Mouse (Mus musculus) hindbrain, embryonic 12.5 days (tissue): ENCODE data around the gene Traf3ip2. TPM values are rescaled to one million over a fixed set of nuclear protein-coding genes. Genes with fewer than 3 reads are reported as not detected.
A peak's percentile ranks its signal among the peaks of the same experiment; 100 is the strongest.

Source experiments
- ATAC-seq: fragments of 200-750 bp; cut with Nextera tagmentation; 2 replicates; pipeline ENCODE4 v1.8.0; 2017; ENCODE audit warnings: moderate TSS enrichment; ENCODE audit not compliant: low FRiP score
- H3K27ac ChIP-seq: fragments of 300-500 bp; sonication (generic); 2 replicates; pipeline ENCODE4 v1.5.1; 2016; ENCODE audit warnings: mild to moderate bottlenecking
- H3K27me3 ChIP-seq: fragments of 300-500 bp; sonication (generic); 2 replicates; pipeline ENCODE4 v1.6.1; 2016; ENCODE audit warnings: mild to moderate bottlenecking
- H3K36me3 ChIP-seq: fragments of 300-500 bp; sonication (generic); 2 replicates; pipeline ENCODE4 v1.6.1; 2016; ENCODE audit warnings: mild to moderate bottlenecking
- H3K4me1 ChIP-seq: fragments of 300-500 bp; sonication (generic); 2 replicates; pipeline ENCODE4 v1.6.1; 2016
- H3K4me2 ChIP-seq: fragments of 300-500 bp; sonication (generic); replicated peaks from 2 replicates; pipeline ENCODE4 v1.6.1; 2016; ENCODE audit warnings: mild to moderate bottlenecking
- H3K4me3 ChIP-seq: fragments of 300-500 bp; sonication (generic); 2 replicates; pipeline ENCODE4 v1.5.1; 2016; ENCODE audit warnings: mild to moderate bottlenecking
- H3K9ac ChIP-seq: fragments of 300-500 bp; sonication (generic); 2 replicates; pipeline ENCODE4 v1.6.1; 2016; ENCODE audit warnings: mild to moderate bottlenecking, moderate library complexity
- H3K9me3 ChIP-seq: fragments of 300-500 bp; sonication (generic); replicated peaks from 2 replicates; pipeline ENCODE4 v1.6.1; 2016; ENCODE audit warnings: mild to moderate bottlenecking
- WGBS: fragments of 180-500 bp; shearing (Covaris S2); methylation state at CpG from one replicate; pipeline ENCODE4 v1.1.7; 2016; 5-methylcytosine and 5-hydroxymethylcytosine counted together
- polyA plus RNA-seq: library from polyadenylated mRNA; unstranded; fragments of >200 nt; fragmentation: Nextera tagmentation; extraction: Ambion mirVana; gene quantifications from 2 replicates; pipeline ENCODE4 v1.2.1, GENCODE M21; 2016

The Traf3ip2 gene
- polyA plus RNA-seq, 1 experiment from 2014 or later, result 5.8 TPM

DNA sequence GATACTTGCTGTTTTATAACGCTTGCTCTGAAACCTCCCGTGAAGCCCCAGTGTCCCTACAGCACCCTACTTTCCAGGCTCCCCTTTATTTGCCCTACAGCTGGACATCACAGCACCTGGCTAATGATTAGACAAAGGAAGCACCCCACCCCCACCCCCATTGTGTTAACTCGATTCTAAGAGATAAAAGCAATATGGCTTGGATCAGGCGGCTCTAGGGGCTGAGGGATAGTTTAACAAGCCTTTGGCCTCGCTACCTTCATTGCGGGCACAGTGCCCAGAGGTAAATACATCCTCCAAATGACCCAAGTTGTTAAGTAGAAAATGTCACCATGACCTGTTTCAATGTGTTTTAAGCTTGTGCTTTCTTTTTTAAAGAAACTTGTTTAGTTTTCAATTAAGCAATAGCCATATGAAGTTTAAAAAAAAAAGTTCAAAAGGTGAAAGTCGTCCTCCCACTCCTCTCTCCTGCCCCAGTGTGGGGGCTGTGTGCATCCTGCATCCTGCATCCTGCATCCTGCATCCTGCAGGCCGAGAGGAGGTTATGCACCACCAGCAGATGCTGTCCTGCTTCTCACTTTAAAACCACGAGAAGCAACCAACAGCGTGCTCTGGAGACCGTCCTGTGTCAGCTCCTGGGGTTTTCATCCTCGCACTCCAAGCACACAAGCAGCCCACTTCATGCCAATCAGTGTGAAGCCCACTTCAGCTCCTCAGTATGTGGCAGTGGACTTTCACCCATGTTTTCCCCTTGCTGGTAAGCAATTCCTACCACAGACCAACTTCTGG is 12.3 kb downstream of the Traf3ip2 start:
- Histone ChIP-seq H3K9ac (no peak overlapping the region), H3K27ac (0 out of 2 replicates have a peak overlapping the region, but pooled peaks have one; percentile 9), H3K27me3 (no peaks in the 10 kb centered on the region), H3K4me1 (peaks cover 27% of the 10 kb centered on the region), H3K36me3 (peaks cover 15% of the 10 kb centered on the region; the same call in 1 of the 2 replicates), H3K9me3 (no peaks in the 10 kb centered on the region), H3K4me2 (no peak overlapping the region), H3K4me3 (no peak overlapping the region)
- no peak for ATAC-seq
- 57% methylated on average over 12 of the region's 12 CpGs for whole genome bisulfite sequencing

DNA sequence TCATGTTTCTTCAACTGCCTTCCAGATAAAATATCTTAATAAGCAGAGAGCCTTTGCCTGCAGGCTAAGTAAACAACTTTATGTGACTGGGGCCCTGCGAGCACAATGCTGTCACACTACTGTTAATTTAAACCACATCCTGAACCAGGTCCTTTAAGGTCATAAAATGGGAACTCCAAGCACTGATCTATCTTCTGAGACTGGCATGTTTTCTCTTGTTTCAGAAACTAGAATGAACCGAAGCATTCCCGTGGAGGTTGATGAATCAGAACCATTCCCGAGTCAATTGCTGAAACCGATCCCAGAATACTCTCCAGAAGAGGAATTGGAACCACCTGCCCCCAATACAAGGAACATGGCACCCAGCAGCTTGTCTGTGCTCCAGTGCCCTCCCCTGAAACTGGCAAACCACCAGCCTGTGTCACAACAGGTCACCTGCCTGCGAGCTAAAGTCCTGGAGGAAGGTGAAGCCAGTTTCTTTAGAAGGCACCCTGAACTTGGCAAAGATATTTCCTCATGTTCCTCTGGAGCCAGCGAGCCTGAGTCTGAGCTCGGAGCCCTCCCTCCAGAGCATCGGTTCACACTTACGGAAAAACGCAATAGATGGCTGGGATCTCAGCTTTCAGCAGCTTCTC is 13.0 kb downstream of the Traf3ip2 start:
- H3K4me3 ChIP-seq, result no peak overlapping the region
- H3K9me3 ChIP-seq, result no peaks in the 10 kb centered on the region
- H3K4me1 ChIP-seq, result peaks cover 32% of the 10 kb centered on the region
- 0 out of 2 replicates have a peak overlapping the region, but pooled peaks have one; percentile 9 for H3K27ac ChIP-seq
- no peak for ATAC-seq
- no peak overlapping the region for H3K9ac ChIP-seq
- H3K27me3 ChIP-seq, result no peaks in the 10 kb centered on the region
- peaks cover 8% of the 10 kb centered on the region; the same call in 1 of the 2 replicates for H3K36me3 ChIP-seq
- 80% methylated on average over 11 of the region's 11 CpGs for WGBS
- H3K4me2 ChIP-seq, result no peak overlapping the region

- Histone ChIP-seq H3K4me1 (peaks cover 38% of the 10 kb centered on the region), H3K4me3 (no peak overlapping the region), H3K9me3 (no peaks in the 10 kb centered on the region), H3K4me2 (no peak overlapping the region), H3K9ac (no peak overlapping the region), H3K27me3 (no peaks in the 10 kb centered on the region), H3K36me3 (peaks cover 6% of the 10 kb centered on the region; the same call in 1 of the 2 replicates), H3K27ac (no peak overlapping the region)
- 86% methylated on average over 12 of the region's 12 CpGs for WGBS
- ATAC-seq, result no peak
These were observed 13.6 kb downstream of the Traf3ip2 start for GRCm38 (mm10) chr10:39626376-39626775.

GRCm38 (mm10) chr10:39628799-39629517 is 16.2 kb downstream of the Traf3ip2 start:
- Histone ChIP-seq H3K9me3 (no peaks in the 10 kb centered on the region), H3K4me1 (peaks cover 42% of the 10 kb centered on the region), H3K4me2 (no peak overlapping the region), H3K36me3 (no peaks in the 10 kb centered on the region), H3K27me3 (no peaks in the 10 kb centered on the region), H3K4me3 (no peak overlapping the region), H3K27ac (peak overlapping the region; percentile 9; the same call in 1 of the 2 replicates), H3K9ac (no peak overlapping the region)
- ATAC-seq, result no peak
- 38% methylated on average over 10 of the region's 10 CpGs for WGBS

- Histone ChIP-seq H3K9me3 (no peaks in the 10 kb centered on the region), H3K9ac (no peak overlapping the region), H3K4me2 (no peak overlapping the region; the same call in 1 of the 2 replicates), H3K27me3 (no peaks in the 10 kb centered on the region), H3K4me3 (no peak overlapping the region), H3K4me1 (peaks cover 33% of the 10 kb centered on the region), H3K36me3 (no peaks in the 10 kb centered on the region), H3K27ac (peak overlapping the region; percentile 64)
- 0 out of 2 replicates have a peak, but pooled peaks have one; percentile 26 for ATAC-seq
- WGBS, result 52% methylated on average over 18 of the region's 18 CpGs
These were observed 17.2 kb downstream of the Traf3ip2 start for GRCm38 (mm10) chr10:39629746-39630552.

- H3K9me3 ChIP-seq, result no peaks in the 10 kb centered on the region
- H3K36me3 ChIP-seq, result no peaks in the 10 kb centered on the region
- H3K4me3 ChIP-seq, result no peak overlapping the region
- H3K9ac ChIP-seq, result 0 out of 2 replicates have a peak overlapping the region, but pooled peaks have one; percentile 18
- 35% methylated on average over 6 of the region's 6 CpGs for WGBS
- H3K4me2 ChIP-seq, result no peak overlapping the region
- no peaks in the 10 kb centered on the region for H3K27me3 ChIP-seq
- peaks cover 30% of the 10 kb centered on the region for H3K4me1 ChIP-seq
- H3K27ac ChIP-seq, result peak overlapping the region; percentile 64
- ATAC-seq, result no peak
These were observed 18.1 kb downstream of the Traf3ip2 start for GRCm38 (mm10) chr10:39630811-39631210.

GRCm38 (mm10) chr10:39631627-39632026 is 18.9 kb downstream of the Traf3ip2 start:
- H3K27ac ChIP-seq, result no peak overlapping the region
- no peaks in the 10 kb centered on the region for H3K36me3 ChIP-seq
- H3K4me1 ChIP-seq, result peaks cover 30% of the 10 kb centered on the region
- WGBS, result 83% methylated on average over 14 of the region's 14 CpGs
- no peaks in the 10 kb centered on the region for H3K9me3 ChIP-seq
- no peak overlapping the region for H3K4me2 ChIP-seq
- no peak overlapping the region for H3K4me3 ChIP-seq
- H3K9ac ChIP-seq, result no peak overlapping the region
- no peaks in the 10 kb centered on the region for H3K27me3 ChIP-seq
- ATAC-seq, result no peak

DNA sequence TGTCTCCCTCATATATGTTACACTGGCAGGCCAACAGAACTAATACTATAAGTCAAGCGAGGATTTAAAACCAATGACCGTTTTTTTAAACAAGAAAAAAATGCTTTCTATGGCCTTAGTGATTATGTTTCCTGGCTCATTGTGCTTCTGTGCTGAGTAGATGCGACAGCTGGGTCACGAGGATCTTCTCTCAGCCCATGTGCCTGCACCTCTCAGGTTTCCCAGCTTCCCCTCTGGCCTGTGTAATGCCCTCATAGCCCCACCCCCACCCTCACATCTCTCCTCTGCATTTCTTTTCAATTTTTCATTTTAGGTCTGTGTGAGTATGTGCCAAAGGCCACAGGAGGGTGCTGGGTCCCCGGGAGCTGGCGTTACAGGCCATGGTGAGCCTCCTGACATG is 20.6 kb downstream of the Traf3ip2 start:
- Histone ChIP-seq H3K27ac (no peak overlapping the region), H3K9me3 (no peaks in the 10 kb centered on the region), H3K4me2 (no peak overlapping the region), H3K4me3 (no peak overlapping the region), H3K27me3 (no peaks in the 10 kb centered on the region), H3K9ac (no peak overlapping the region), H3K4me1 (peaks cover 33% of the 10 kb centered on the region), H3K36me3 (0 out of 2 replicates have a peak, but pooled peaks cover 2% of the 10 kb centered on the region)
- ATAC-seq, result no peak
- WGBS, result 77% methylated on average over 6 of the region's 6 CpGs

GRCm38 (mm10) chr10:39634423-39635101 is 21.8 kb downstream of the Traf3ip2 start:
- Histone ChIP-seq H3K36me3 (0 out of 2 replicates have a peak, but pooled peaks cover 2% of the 10 kb centered on the region), H3K27me3 (no peaks in the 10 kb centered on the region), H3K9ac (no peak overlapping the region), H3K4me2 (no peak overlapping the region), H3K4me1 (peaks cover 32% of the 10 kb centered on the region), H3K9me3 (no peaks in the 10 kb centered on the region), H3K4me3 (no peak overlapping the region), H3K27ac (no peak overlapping the region)
- 88% methylated on average over 13 of the region's 13 CpGs for WGBS
- ATAC-seq, result no peak

DNA sequence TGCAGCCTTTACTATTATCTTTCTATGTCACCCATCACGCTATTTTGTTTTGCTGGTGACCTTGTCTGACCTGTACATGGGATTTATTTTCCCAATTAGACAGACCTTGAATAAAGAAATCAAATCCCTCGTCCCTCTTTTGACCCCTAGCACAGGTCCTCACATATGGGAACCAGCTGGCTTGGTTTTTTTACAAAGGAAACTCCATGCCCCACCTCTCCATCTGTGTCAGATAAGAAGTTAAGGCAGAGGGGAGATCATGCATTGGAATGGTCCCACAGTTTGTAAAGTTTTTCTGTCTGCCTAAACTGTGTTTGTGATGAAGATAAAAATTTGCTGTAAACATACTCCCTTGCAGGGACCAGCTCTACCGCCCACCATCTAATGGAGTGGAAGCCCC is 26.1 kb downstream of the Traf3ip2 start:
- no peak overlapping the region for H3K27ac ChIP-seq
- no peaks in the 10 kb centered on the region for H3K27me3 ChIP-seq
- H3K4me2 ChIP-seq, result no peak overlapping the region
- H3K9ac ChIP-seq, result no peak overlapping the region
- no peak overlapping the region for H3K4me3 ChIP-seq
- H3K9me3 ChIP-seq, result no peaks in the 10 kb centered on the region
- H3K36me3 ChIP-seq, result 0 out of 2 replicates have a peak, but pooled peaks cover 2% of the 10 kb centered on the region
- no peak for ATAC-seq
- WGBS, result 45% methylated on average over 3 of the region's 3 CpGs
- H3K4me1 ChIP-seq, result peaks cover 19% of the 10 kb centered on the region

DNA sequence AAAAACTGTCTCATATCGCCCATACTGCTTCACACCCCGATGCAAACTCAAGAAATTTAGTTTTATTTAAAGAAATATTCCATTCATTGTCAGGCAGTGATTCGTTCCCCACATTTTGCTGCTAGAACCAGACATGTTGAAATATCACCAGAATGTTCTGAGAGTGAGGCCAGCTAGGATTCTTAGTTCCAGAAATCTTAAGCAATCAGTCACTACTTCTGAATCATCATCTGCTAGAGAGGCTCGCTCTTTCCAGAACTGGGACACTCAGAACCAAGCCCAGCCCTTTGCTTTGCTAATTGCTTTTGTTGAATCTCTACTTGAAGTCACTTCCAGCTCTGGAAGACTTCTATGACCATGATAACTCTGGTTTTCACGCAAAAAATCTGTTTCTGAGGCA is 27.0 kb downstream of the Traf3ip2 start:
- Histone ChIP-seq H3K9ac (no peak overlapping the region), H3K27me3 (no peaks in the 10 kb centered on the region), H3K27ac (no peak overlapping the region), H3K9me3 (no peaks in the 10 kb centered on the region), H3K36me3 (0 out of 2 replicates have a peak, but pooled peaks cover 2% of the 10 kb centered on the region), H3K4me2 (no peak overlapping the region), H3K4me3 (no peak overlapping the region), H3K4me1 (peaks cover 19% of the 10 kb centered on the region)
- 89% methylated on average over 5 of the region's 5 CpGs for WGBS
- ATAC-seq, result no peak
